ENCODE assay signal across 11 mouse cellular contexts in genomic region chr6:31100084-31100579, GRCm38 (mm10).
DNase-seq lines count a peak whose midpoint lies in the region; ATAC-seq and TF ChIP-seq lines count a peak whose summit lies in the region.
"Had no signal": no experiment of that assay in that cellular context is flagged by ENCODE, and none has a peak within 500 bp of the region (broad histone marks: within the 10 kb centered on the region; RNA-seq: fewer than 3 reads in every experiment).

No protein-coding gene starts in this region.

- peak; percentile 69 for ATAC-seq in Patski
- ATAC-seq in hindbrain, embryonic 13.5 days (ENCODE audit: low FRiP score) = no peak
- no peak for ATAC-seq in erythroid progenitor cell, adult 5-6 weeks (replicated peaks; ENCODE audit: low FRiP score, poor library complexity, severe bottlenecking)
- ATAC-seq: forebrain, embryonic 15.5 days had no signal

- CTCF ChIA-PET in Patski (lab: Charles Lee) = interaction anchor here (0.7 to 3.1 kb wide), 12 partner anchors 10 to 77 kb away, joined by 3 to 17 read pairs (median 3); no protein-coding TSS in a partner anchor

- H3K27me3 ChIP-seq in kidney, adult 2 months (replicated peaks; ENCODE audit: control insufficient read depth, insufficient read depth, low read length) = no peaks in the 10 kb centered on the region
- no peaks in the 10 kb centered on the region for H3K27me3 ChIP-seq in Patski
- H3K27me3 ChIP-seq in hindbrain, embryonic 13.5 days = no peaks in the 10 kb centered on the region
- no peaks in the 10 kb centered on the region for H3K27me3 ChIP-seq in embryonic facial prominence, embryonic 10.5 days (replicated peaks; ENCODE audit: low read depth, poor library complexity, severe bottlenecking)
- H3K27me3 ChIP-seq: forebrain, embryonic 15.5 days; liver, embryonic 13.5 days had no signal

- POLR2A ChIA-PET in Patski (lab: Charles Lee) = interaction anchor here (0.8 to 6.5 kb wide), 6 partner anchors 12 to 51 kb away, joined by 3 to 61 read pairs (median 4); no protein-coding TSS in a partner anchor

- peak; percentile 74 for DNase-seq in kidney, adult 2 months
- no peak for DNase-seq in kidney, postnatal 4 days
- no peak for DNase-seq in Patski (ENCODE audit: low read depth, low spot score)
- peak; percentile 65 for DNase-seq in cerebellum, adult 9-10 months
- DNase-seq in kidney, postnatal 14 days = peak; percentile 28
- no peak for DNase-seq in embryonic facial prominence, embryonic 10.5 days (ENCODE audit: low spot score)
- DNase-seq: liver, embryonic 13.5 days; midbrain, embryonic 14.5 days had no signal

- 34% methylated on average over 12 of the region's 12 CpGs for WGBS in kidney, adult 2 months
- whole genome bisulfite sequencing in hindbrain, embryonic 13.5 days = 65% methylated on average over 12 of the region's 12 CpGs
- 69% methylated on average over 12 of the region's 12 CpGs for WGBS in embryonic facial prominence, embryonic 10.5 days

- H3K4me1 ChIP-seq in kidney, adult 2 months (ENCODE audit: control insufficient read depth, insufficient read depth, low read length) = peaks cover 20% of the 10 kb centered on the region
- peaks cover 22% of the 10 kb centered on the region for H3K4me1 ChIP-seq in hindbrain, embryonic 13.5 days (replicated peaks)
- H3K4me1 ChIP-seq in embryonic facial prominence, embryonic 10.5 days = peaks cover 26% of the 10 kb centered on the region

- H3K4me3 ChIP-seq in kidney, adult 2 months (ENCODE audit: insufficient read depth, low read depth, low read length) = no peak overlapping the region
- H3K4me3 ChIP-seq in hindbrain, embryonic 13.5 days = no peak overlapping the region
- no peak overlapping the region for H3K4me3 ChIP-seq in embryonic facial prominence, embryonic 10.5 days
- H3K4me3 ChIP-seq: forebrain, embryonic 15.5 days; liver, embryonic 13.5 days had no signal

- H3K9me3 ChIP-seq in hindbrain, embryonic 13.5 days = no peaks in the 10 kb centered on the region
- no peaks in the 10 kb centered on the region for H3K9me3 ChIP-seq in embryonic facial prominence, embryonic 10.5 days
- H3K9me3 ChIP-seq: forebrain, embryonic 15.5 days; liver, embryonic 13.5 days had no signal

- H3K36me3 ChIP-seq in kidney, adult 2 months (ENCODE audit: control insufficient read depth, insufficient read depth, low read length) = no peaks in the 10 kb centered on the region
- H3K36me3 ChIP-seq in hindbrain, embryonic 13.5 days = no peaks in the 10 kb centered on the region
- H3K36me3 ChIP-seq in embryonic facial prominence, embryonic 10.5 days (replicated peaks) = no peaks in the 10 kb centered on the region
- H3K36me3 ChIP-seq: forebrain, embryonic 15.5 days had no signal

- in situ Hi-C loops in Patski (cut with MboI; ENCODE audit: low pct_unique_long_range_greater_than_20kb) = no loop called here

- H3K4me2 ChIP-seq in hindbrain, embryonic 13.5 days = no peak overlapping the region
- H3K4me2 ChIP-seq: forebrain, embryonic 15.5 days; liver, embryonic 13.5 days had no signal

- no peak for TF ChIP-seq CTCF in kidney, adult 2 months (conservative IDR thresholded peaks at IDR 0.05; ENCODE audit: insufficient read depth, insufficient read length, low read depth, low read length)
- no peak for TF ChIP-seq CTCF in Patski (IDR thresholded peaks at IDR 0.05)

- peak overlapping the region; percentile 42 for H3K27ac ChIP-seq in kidney, adult 2 months (ENCODE audit: insufficient read depth, low read depth, low read length)
- H3K27ac ChIP-seq in hindbrain, embryonic 13.5 days = no peak overlapping the region
- no peak overlapping the region for H3K27ac ChIP-seq in embryonic facial prominence, embryonic 10.5 days (replicated peaks)
- H3K27ac ChIP-seq: forebrain, embryonic 15.5 days; liver, embryonic 13.5 days had no signal

- no peak for TF ChIP-seq POLR2A in kidney, adult 2 months (IDR thresholded peaks at IDR 0.05; ENCODE audit: low read depth, low read length)

- no peak overlapping the region for H3K9ac ChIP-seq in hindbrain, embryonic 13.5 days
- H3K9ac ChIP-seq: forebrain, embryonic 15.5 days; liver, embryonic 13.5 days had no signal

Comparison
In these comparisons a context has a peak if more than half of its experiments do, and no peak if none do; other contexts are left out.
1. DNase-seq: peak in kidney, adult 2 months (single experiment), cerebellum, adult 9-10 months (single experiment) and kidney, postnatal 14 days (single experiment); none in kidney, postnatal 4 days (0 of 2), Patski (single experiment) and embryonic facial prominence, embryonic 10.5 days (single experiment).